Mouse (Mus musculus) liver, embryonic 14.5 days (tissue): ENCODE results near the gene Cipc.
A peak's percentile ranks its signal among the peaks of the same experiment; 100 is the strongest.

Experiments used
- CTCF ChIP-seq: IDR thresholded peaks from 2 replicates; pipeline ENCODE4 v1.5.1; 2016; ENCODE audit warnings: antibody characterized with exemption, low read depth, control low read depth
- EP300 ChIP-seq: IDR thresholded peaks from 2 replicates; pipeline ENCODE4 v1.6.1; 2016; ENCODE audit warnings: antibody characterized with exemption, low read depth

- peak; percentile 53 for TF ChIP-seq CTCF
- no peak for TF ChIP-seq EP300
These were observed 29.8 kb downstream of the Cipc start for GRCm38 (mm10) chr12:86976511-86977168.
